Mouse (Mus musculus): ENCODE data around the gene Rpl19. TPM values are rescaled to one million over a fixed set of nuclear protein-coding genes. Genes with fewer than 3 reads are reported as not detected.
A peak's percentile ranks its signal among the peaks of the same experiment; 100 is the strongest.

Rpl19 gene
- polyA plus RNA-seq, 1 experiment from 2014 or later = 1,072 TPM

DNA sequence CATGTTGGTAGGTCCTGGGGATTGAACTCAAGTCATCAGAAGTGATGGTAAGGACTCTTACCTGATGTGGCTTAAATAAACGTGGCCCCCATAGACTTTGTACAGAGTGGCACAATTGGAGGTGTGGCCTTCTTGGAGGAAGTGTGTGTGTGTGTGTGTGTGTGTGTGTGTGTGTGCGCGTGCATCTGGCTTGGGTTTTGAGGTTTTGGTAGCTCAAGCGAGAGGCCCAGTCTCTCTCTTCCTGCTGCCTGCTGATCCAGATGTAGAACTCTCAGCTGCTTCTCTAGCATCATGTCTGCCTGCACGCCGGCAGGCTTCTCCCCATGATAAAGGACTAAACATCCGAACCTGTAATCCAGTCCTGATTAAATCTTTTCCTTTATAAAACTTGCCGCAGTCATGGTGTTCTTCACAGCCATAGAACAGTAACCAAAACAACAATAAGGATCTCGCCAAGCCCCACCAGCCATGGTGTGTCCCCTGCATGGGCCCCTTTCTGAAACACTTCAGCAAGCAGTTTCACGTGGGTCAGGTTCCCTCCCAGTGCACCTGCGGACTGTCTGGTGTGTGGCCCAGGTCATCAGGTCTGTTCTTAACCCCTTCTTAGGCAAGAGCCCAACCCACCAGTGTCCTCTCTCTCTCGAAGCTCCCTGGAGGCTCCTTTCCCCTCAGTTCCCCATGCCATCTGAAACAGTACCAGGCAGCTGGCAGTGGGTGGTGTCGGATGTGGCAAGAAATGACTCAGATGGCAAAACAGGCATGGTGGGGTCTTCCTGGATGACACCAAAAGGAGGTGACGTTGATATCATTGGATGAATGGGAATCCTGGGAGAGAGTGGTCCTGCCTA lies 23.4 kb downstream of the Rpl19 start:
- 57% methylated on average over 14 of the region's 14 CpGs for WGBS
- Histone ChIP-seq H3K27ac (no peak overlapping the region), H3K4me3 (replicated peaks) (no peak overlapping the region), H3K9ac (no peak overlapping the region), H3K36me3 (no peaks in the 10 kb centered on the region), H3K4me2 (no peak overlapping the region), H3K4me1 (peaks cover 48% of the 10 kb centered on the region), H3K9me3 (replicated peaks) (no peaks in the 10 kb centered on the region), H3K27me3 (peaks cover 38% of the 10 kb centered on the region)
- no peak for ATAC-seq (replicated peaks; ENCODE audit: low FRiP score)

DNA sequence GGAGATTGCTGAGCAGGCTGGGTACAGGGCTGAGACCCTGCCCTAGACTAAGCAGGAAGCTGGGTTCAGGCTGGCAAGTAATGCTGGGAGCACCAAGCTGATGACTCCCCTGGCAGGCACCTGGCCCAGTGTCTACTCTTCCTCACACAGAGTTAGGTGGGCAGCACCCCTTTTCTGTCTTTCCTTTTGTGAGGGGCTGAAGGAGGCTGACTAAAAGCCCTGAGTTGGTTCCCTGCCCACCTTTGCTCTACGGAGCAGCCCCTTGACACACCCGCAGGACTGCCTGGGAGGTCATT lies 24.0 kb downstream of the Rpl19 start:
- H3K27ac ChIP-seq = no peak overlapping the region
- WGBS = 16% methylated on average over 2 of the region's 2 CpGs
- H3K36me3 ChIP-seq = no peaks in the 10 kb centered on the region
- peaks cover 43% of the 10 kb centered on the region for H3K27me3 ChIP-seq
- peaks cover 48% of the 10 kb centered on the region for H3K4me1 ChIP-seq
- no peak overlapping the region for H3K4me3 ChIP-seq (replicated peaks)
- no peaks in the 10 kb centered on the region for H3K9me3 ChIP-seq (replicated peaks)
- no peak for ATAC-seq (replicated peaks; ENCODE audit: low FRiP score)
- no peak overlapping the region for H3K4me2 ChIP-seq
- no peak overlapping the region for H3K9ac ChIP-seq

DNA sequence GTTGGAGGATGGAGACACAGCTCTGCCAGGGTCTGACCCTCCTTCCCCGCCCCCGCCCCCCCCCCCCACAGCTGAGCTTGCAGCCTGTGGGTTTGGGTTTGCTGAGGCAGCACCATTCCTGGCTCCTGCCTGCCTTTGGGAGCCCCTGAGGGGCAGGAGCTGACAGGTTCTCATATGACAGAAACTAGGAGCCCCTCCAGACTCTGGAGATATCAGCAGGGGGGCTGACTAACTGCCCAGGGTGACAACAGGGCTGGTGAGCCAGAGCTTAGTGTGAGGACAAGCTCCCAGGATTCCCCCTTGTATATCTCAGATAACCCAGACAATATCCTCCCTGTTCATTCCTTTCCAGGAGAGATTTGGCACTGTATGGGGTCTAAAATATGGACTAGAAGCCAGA lies 24.4 kb downstream of the Rpl19 start:
- no peak overlapping the region for H3K27ac ChIP-seq
- H3K9me3 ChIP-seq (replicated peaks) = no peaks in the 10 kb centered on the region
- H3K4me1 ChIP-seq = peaks cover 48% of the 10 kb centered on the region
- H3K27me3 ChIP-seq = peaks cover 46% of the 10 kb centered on the region
- peak overlapping the region; percentile 82; the same call in 1 of the 2 replicates for H3K4me2 ChIP-seq
- H3K4me3 ChIP-seq (replicated peaks) = no peak overlapping the region
- ATAC-seq (replicated peaks; ENCODE audit: low FRiP score) = no peak
- no peaks in the 10 kb centered on the region for H3K36me3 ChIP-seq
- H3K9ac ChIP-seq = no peak overlapping the region
- WGBS = 26% methylated on average over 2 of the region's 2 CpGs

DNA sequence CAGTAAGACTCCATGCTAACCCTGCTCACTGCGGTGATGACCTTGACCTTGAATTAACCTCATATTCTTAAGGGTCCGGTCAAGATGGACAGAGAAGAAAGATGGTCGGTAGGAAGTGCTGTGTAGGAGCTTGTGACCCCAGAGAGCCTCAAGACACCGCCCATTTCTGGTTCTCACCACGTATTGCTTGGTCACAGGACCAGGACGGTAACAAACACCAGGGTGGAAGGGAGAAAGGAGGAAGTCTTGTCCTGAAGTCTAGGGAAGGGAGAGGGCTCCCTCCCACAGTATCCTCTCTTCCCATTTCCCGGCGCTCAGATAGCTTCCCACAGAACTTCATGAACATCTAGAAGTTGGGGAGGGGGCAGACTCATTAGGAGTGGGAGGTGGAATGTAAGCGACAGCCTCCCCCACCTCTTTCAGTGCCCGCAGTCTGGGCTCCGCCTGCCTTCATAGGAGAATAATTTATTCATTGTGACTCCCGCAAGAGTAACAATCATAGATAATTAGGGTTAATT lies 25.2 kb downstream of the Rpl19 start:
- Histone ChIP-seq H3K4me1 (peaks cover 48% of the 10 kb centered on the region), H3K27me3 (peaks cover 46% of the 10 kb centered on the region), H3K4me3 (replicated peaks) (peak overlapping the region; percentile 52), H3K4me2 (peak overlapping the region; percentile 82), H3K9ac (no peak overlapping the region), H3K36me3 (no peaks in the 10 kb centered on the region), H3K27ac (no peak overlapping the region), H3K9me3 (replicated peaks) (no peaks in the 10 kb centered on the region)
- no peak for ATAC-seq (replicated peaks; ENCODE audit: low FRiP score)
- 2% methylated on average over 12 of the region's 12 CpGs for WGBS

DNA sequence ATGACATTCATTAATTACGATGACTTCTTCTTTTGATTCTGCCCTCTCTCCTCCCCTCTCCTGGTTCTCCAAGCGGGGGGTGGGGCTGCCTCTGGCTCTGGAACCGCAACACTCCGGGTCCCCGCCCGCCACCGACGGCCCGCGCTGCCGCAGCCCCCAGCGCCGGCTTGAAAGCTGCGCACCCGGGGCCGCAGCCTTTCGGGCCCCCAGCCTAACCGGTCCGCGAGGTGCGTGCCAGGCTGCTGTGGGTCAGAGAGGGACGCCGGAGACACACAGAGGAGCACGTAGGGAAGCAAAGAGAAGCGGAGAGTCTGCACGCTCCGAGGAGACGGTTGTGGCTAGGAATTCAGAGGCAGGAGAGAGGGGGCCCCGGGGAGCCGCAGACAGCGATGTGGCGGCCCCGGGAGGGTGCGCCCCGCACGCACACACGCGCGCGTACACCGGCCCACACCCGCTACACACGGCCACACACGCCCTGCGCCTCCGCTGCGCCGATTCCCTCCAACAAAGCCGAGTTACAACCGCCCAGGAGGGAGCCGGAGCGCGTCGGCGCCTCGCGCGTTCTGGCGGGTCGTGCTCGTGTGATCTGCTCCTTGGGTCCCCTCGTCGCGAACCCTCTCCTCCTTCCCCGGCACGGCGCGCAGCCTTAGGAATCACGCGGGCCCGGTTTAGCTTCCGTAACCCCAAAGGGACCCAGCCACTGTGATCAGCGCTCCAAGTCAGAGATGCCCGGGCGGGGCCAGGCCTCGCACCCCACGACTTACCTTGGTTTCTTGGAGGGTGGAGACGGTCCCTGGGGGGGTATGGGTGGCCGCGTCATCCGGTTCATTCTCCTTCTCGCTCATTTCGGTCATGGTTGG lies 25.8 kb downstream of the Rpl19 start:
- Histone ChIP-seq H3K4me1 (peaks cover 53% of the 10 kb centered on the region), H3K27me3 (peaks cover 51% of the 10 kb centered on the region), H3K36me3 (no peaks in the 10 kb centered on the region), H3K27ac (0 out of 2 replicates have a peak overlapping the region, but pooled peaks have one; percentile 29), H3K9ac (peak overlapping the region; percentile 45), H3K4me3 (replicated peaks) (peak overlapping the region; percentile 52), H3K9me3 (replicated peaks) (no peaks in the 10 kb centered on the region), H3K4me2 (peak overlapping the region; percentile 82)
- 0 out of 2 replicates have a peak, but pooled peaks have one; percentile 23 for ATAC-seq (replicated peaks; ENCODE audit: low FRiP score)
- WGBS = under 1% methylated on average over 81 of the region's 83 CpGs

DNA sequence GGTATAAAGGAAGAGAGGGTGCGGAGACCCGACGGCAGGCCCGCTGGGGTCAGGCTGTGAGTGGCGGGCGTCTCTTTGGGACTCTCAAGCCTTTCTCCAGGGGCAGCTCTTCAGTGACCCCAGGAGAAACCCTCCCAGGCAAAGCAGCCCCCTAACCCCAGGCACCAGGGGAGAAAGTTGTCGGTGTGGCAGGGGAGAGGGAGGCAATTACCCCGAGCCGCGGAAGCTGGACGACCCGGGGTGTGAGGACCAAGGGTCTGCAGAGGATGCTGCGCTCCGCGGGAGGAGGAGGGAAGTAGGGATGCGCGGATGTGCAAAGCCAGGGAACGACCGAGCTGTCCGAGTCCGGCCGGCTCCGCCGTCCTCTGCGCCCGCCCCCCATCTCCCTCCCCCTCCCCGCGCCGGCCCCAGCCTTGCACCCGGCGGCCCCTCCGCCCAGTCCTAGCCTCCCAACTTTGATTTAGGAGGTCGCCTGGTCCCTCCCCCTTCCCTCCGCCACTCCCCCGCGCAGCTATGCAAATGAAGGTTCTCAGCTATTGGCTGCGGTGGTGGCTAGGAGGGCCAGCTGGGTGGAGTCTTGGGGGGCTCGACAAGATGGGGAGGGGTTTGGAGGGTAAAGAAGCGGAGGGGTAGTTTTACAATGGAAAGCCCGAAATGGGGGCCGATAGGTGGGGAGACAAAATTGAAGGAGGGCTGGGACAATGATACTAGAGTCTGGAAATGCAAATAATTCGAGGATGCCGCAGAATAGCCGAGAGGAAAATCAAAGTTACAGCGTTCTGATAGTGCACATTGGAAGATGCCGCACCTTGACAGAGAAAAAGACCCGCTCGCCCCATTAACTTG lies 26.7 kb downstream of the Rpl19 start, which contains the start of gene Stac2:
Gene Stac2, minus strand, starts transcription at position 474 of the 846 bp plus-strand sequence.
- under 1% methylated on average over 41 of the region's 48 CpGs for WGBS

DNA sequence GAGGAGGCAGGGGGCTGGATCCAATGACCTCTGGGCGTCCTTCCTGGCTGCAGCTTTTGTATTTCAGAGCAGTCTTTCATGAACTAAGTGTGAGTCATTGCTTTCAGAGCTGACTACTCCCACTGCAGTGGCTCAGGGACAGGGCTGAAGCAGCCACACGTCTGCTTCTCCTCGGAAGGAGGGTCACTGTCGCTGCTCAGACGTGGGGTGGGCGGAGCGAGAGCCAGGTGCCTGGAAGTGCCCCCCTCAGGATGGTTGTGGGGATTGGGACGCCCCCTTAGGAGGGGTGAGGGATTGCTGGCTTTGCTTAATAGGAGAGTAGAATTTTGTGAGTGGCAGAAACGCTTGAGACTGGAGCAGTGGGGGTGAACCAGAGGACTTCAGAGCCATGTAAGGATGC lies 31.0 kb downstream of the Rpl19 start:
- Histone ChIP-seq H3K9ac (no peak overlapping the region), H3K27ac (0 out of 2 replicates have a peak overlapping the region, but pooled peaks have one; percentile 22)
- no peak for ATAC-seq (replicated peaks; ENCODE audit: low FRiP score)

More for the DNA sequence above, 26.7 kb downstream of the Rpl19 start, which contains the start of gene Stac2:
- Histone ChIP-seq H3K9ac (peak within 1 kb of the TSS; percentile 45), H3K36me3 (no peaks in the 10 kb centered on the region), H3K4me3 (replicated peaks) (peak within 1 kb of the TSS; percentile 52), H3K4me1 (peaks cover 54% of the 10 kb centered on the region), H3K9me3 (replicated peaks) (no peaks in the 10 kb centered on the region), H3K27ac (peak within 1 kb of the TSS; percentile 29; the same call in 1 of the 2 replicates), H3K27me3 (peaks cover 51% of the 10 kb centered on the region), H3K4me2 (peak within 1 kb of the TSS; percentile 82)
- ATAC-seq (replicated peaks; ENCODE audit: low FRiP score) = peak; percentile 93

DNA sequence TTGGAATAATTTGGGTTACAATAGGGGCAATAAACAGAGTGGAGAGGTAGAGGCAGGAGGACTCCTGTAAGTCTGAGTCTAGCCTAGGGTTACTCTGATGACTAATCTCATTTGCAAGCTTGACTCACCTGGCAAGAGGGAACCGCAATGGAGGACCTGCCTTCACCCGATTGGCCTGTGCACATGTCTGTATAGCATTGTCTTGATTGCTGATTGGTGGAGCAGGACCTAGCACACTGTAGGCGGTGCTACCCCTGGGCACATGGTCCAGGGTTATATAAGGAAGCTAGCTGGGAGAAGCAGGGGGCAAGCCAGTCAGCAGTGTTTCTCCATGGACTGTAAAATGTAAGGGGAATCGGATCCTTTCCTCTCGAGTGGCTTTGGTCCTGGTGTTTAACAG lies 31.5 kb downstream of the Rpl19 start:
- H3K9ac ChIP-seq = no peak overlapping the region
- peaks cover 22% of the 10 kb centered on the region for H3K4me1 ChIP-seq
- H3K4me3 ChIP-seq (replicated peaks) = no peak overlapping the region
- no peaks in the 10 kb centered on the region for H3K36me3 ChIP-seq
- peaks cover 22% of the 10 kb centered on the region for H3K27me3 ChIP-seq
- no peak overlapping the region for H3K27ac ChIP-seq
- ATAC-seq (replicated peaks; ENCODE audit: low FRiP score) = no peak
- 79% methylated on average over 5 of the region's 5 CpGs for WGBS
- H3K9me3 ChIP-seq (replicated peaks) = no peaks in the 10 kb centered on the region
- no peak overlapping the region for H3K4me2 ChIP-seq

More for the DNA sequence above, 31.0 kb downstream of the Rpl19 start:
- H3K36me3 ChIP-seq = no peaks in the 10 kb centered on the region
- peaks cover 27% of the 10 kb centered on the region for H3K4me1 ChIP-seq
- H3K27me3 ChIP-seq = peaks cover 27% of the 10 kb centered on the region
- no peak overlapping the region for H3K4me3 ChIP-seq (replicated peaks)
- H3K9me3 ChIP-seq (replicated peaks) = no peaks in the 10 kb centered on the region
- WGBS = 15% methylated on average over 9 of the region's 9 CpGs
- peak overlapping the region; percentile 29 for H3K4me2 ChIP-seq

DNA sequence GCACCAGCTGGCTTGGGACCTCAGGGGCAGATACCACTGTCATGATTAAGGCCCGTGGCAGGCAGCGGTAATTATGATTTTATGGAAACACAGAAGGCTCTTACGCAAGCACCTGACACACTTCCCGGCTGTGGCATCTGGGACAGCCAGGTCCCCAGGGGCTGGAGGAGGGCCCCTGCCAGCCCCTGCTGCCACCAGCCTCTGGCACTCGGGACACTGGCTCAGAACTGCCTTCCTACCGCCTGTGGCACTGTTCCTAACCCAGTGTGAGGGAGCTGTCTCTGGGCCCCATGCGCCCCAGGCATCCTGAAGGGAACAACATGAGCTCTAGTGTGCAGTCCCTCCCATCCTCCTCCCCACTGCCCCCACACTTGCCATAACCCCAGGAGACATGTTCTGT lies 33.2 kb downstream of the Rpl19 start:
- Histone ChIP-seq H3K27ac (no peak overlapping the region), H3K36me3 (no peaks in the 10 kb centered on the region), H3K9ac (no peak overlapping the region), H3K4me3 (replicated peaks) (no peak overlapping the region), H3K4me2 (no peak overlapping the region), H3K27me3 (peaks cover 13% of the 10 kb centered on the region; the same call in 1 of the 2 replicates), H3K9me3 (replicated peaks) (no peaks in the 10 kb centered on the region), H3K4me1 (peaks cover 11% of the 10 kb centered on the region)
- 63% methylated on average over 7 of the region's 7 CpGs for WGBS
- ATAC-seq (replicated peaks; ENCODE audit: low FRiP score) = no peak

DNA sequence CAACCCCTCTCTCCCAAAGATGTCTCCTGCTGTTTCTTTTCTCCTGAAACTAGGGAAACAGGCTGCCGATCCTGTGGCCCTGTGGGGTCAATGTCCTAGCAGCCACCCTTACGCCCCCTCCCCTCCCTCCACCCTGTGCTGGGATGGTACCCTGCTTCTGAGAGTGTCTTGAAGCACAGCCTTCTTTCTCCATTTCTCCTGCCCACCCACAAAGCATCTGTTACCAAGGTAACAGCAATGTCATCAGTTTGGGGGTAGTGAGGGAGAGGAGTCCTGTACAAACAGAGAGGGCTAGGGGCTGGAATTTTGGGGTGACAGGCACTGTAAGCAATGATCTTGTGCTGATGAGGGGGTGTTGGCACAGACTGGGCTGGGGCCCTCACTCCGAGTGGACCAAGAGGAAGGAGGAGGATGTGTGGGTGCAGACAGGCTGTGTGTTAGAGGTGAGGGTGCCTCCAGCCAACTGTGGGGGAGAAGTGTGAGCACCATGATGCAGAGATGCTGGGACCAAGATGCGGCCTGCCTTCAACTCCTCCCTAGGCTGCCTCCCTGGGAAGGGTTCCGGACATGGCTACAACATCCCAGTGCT lies 33.7 kb downstream of the Rpl19 start:
- Histone ChIP-seq H3K4me2 (no peak overlapping the region), H3K36me3 (no peaks in the 10 kb centered on the region), H3K9me3 (replicated peaks) (no peaks in the 10 kb centered on the region), H3K27me3 (peaks cover 10% of the 10 kb centered on the region; the same call in 1 of the 2 replicates), H3K27ac (no peak overlapping the region), H3K4me1 (peaks cover 11% of the 10 kb centered on the region), H3K9ac (no peak overlapping the region), H3K4me3 (replicated peaks) (no peak overlapping the region)
- 65% methylated on average over 5 of the region's 5 CpGs for WGBS
- no peak for ATAC-seq (replicated peaks; ENCODE audit: low FRiP score)

DNA sequence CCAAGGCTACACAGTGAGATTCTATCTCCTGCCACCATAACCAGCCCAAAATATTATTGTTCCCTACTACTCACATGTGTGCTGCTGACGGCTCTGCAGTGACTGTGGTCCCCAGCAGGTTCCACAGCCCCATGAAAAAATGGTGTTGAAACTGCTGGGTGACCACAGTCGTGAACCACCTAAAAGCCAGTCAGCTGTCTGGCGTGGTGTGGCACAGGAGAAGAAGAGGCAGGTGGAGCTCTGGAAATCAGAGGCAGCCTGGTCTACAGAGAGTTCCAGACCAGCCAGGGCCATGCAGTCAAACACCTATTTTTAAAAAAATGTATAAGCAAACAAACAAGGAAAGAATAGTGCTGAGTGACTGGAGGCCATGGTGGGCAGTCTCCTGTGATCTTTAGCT lies 34.9 kb downstream of the Rpl19 start:
- no peak for ATAC-seq (replicated peaks; ENCODE audit: low FRiP score)
- 72% methylated on average over 3 of the region's 3 CpGs for WGBS
- no peak overlapping the region for H3K9ac ChIP-seq
- H3K27me3 ChIP-seq = 0 out of 2 replicates have a peak, but pooled peaks cover 5% of the 10 kb centered on the region
- no peak overlapping the region for H3K27ac ChIP-seq
- peaks cover 11% of the 10 kb centered on the region for H3K4me1 ChIP-seq
- H3K36me3 ChIP-seq = no peaks in the 10 kb centered on the region
- no peak overlapping the region for H3K4me2 ChIP-seq
- no peak overlapping the region for H3K4me3 ChIP-seq (replicated peaks)
- no peaks in the 10 kb centered on the region for H3K9me3 ChIP-seq (replicated peaks)
